Mouse (Mus musculus): ENCODE measurements around the gene Zfp667. TPM values are rescaled to one million over a fixed set of nuclear protein-coding genes. Genes with fewer than 3 reads are reported as not detected.

The Zfp667 gene
- polyA plus RNA-seq, 1 experiment from 2014 or later, result 14.9 TPM

Other genes with a start within 250 kb of the Zfp667 start
- not detected in 2 replicates for gene Nlrp4c, start 241.4 kb upstream of the Zfp667 start, polyA plus RNA-seq (2015; fragmentation: Nextera tagmentation; extraction: Ambion mirVana)
- gene Zfp787, start 130.6 kb upstream of the Zfp667 start, polyA plus RNA-seq (2015; fragmentation: Nextera tagmentation; extraction: Ambion mirVana), result 22.5 and 23.1 TPM in 2 replicates
- gene Zfp444, start 114.4 kb upstream of the Zfp667 start, polyA plus RNA-seq (2015; fragmentation: Nextera tagmentation; extraction: Ambion mirVana), result 94.9 and 95.7 TPM in 2 replicates
- gene Galp, start 89.5 kb upstream of the Zfp667 start, polyA plus RNA-seq (2015; fragmentation: Nextera tagmentation; extraction: Ambion mirVana), result not detected in 2 replicates
- gene Zscan5b, start 64.3 kb upstream of the Zfp667 start, polyA plus RNA-seq (2015; fragmentation: Nextera tagmentation; extraction: Ambion mirVana), result not detected in 2 replicates
- not detected in 2 replicates for gene Epp13, start 33.9 kb upstream of the Zfp667 start, polyA plus RNA-seq (2015; fragmentation: Nextera tagmentation; extraction: Ambion mirVana)
- 16.9 and 17.4 TPM in 2 replicates for gene Zfp583, start 44.7 kb downstream of the Zfp667 start, polyA plus RNA-seq (2015; fragmentation: Nextera tagmentation; extraction: Ambion mirVana)
- gene Gm3854, start 57.2 kb downstream of the Zfp667 start, polyA plus RNA-seq (2015; fragmentation: Nextera tagmentation; extraction: Ambion mirVana), result 8.6 TPM in 2 replicates
- 7.3 and 7.9 TPM in 2 replicates for gene Zfp78, start 76.7 kb downstream of the Zfp667 start, polyA plus RNA-seq (2015; fragmentation: Nextera tagmentation; extraction: Ambion mirVana)
- gene Zfp28, start 96.7 kb downstream of the Zfp667 start, polyA plus RNA-seq (2015; fragmentation: Nextera tagmentation; extraction: Ambion mirVana), result 13.1 and 17.2 TPM in 2 replicates
- gene Smim17, start 112.1 kb downstream of the Zfp667 start, polyA plus RNA-seq (2015; fragmentation: Nextera tagmentation; extraction: Ambion mirVana), result 5.8 and 7.7 TPM in 2 replicates
- 0.05 TPM in 1 of 2 replicates, not detected in the other for gene Gm20715, start 123.7 kb downstream of the Zfp667 start, polyA plus RNA-seq (2015; fragmentation: Nextera tagmentation; extraction: Ambion mirVana)
- 0.33 and 0.42 TPM in 2 replicates for gene Olfr1344, start 152.1 kb downstream of the Zfp667 start, polyA plus RNA-seq (2015; fragmentation: Nextera tagmentation; extraction: Ambion mirVana)
- not detected in 2 replicates for gene Olfr1336, start 169.6 kb downstream of the Zfp667 start, polyA plus RNA-seq (2015; fragmentation: Nextera tagmentation; extraction: Ambion mirVana)
- gene Olfr1346, start 180.5 kb downstream of the Zfp667 start, polyA plus RNA-seq (2015; fragmentation: Nextera tagmentation; extraction: Ambion mirVana), result not detected in 2 replicates
- gene Olfr5, start 200.4 kb downstream of the Zfp667 start, polyA plus RNA-seq (2015; fragmentation: Nextera tagmentation; extraction: Ambion mirVana), result not detected in 2 replicates
- gene Olfr1347, start 213.2 kb downstream of the Zfp667 start, polyA plus RNA-seq (2015; fragmentation: Nextera tagmentation; extraction: Ambion mirVana), result not detected in 2 replicates
- gene Olfr1348, start 222.2 kb downstream of the Zfp667 start, polyA plus RNA-seq (2015; fragmentation: Nextera tagmentation; extraction: Ambion mirVana), result not detected in 2 replicates
- not detected in 2 replicates for gene Olfr1349, start 236.4 kb downstream of the Zfp667 start, polyA plus RNA-seq (2015; fragmentation: Nextera tagmentation; extraction: Ambion mirVana)